Mouse (Mus musculus) left cerebral cortex, adult 18-20 months (tissue): ENCODE measurements around the gene Trim46. TPM values are rescaled to one million over a fixed set of nuclear protein-coding genes. Genes with fewer than 3 reads are reported as not detected.
A peak's percentile ranks its signal among the peaks of the same experiment; 100 is the strongest.

Source experiments
- DNase-seq, 2 experiments: peaks; one replicate each; pipeline ENCODE4 v3.0.0; 2021 to 2022; ENCODE audit warnings: low spot score in 2 of 2, mixed read lengths in 1 of 2
- total RNA-seq, 2 experiments: library from RNA; stranded (reverse); gene quantifications; 2 replicates each; pipeline ENCODE4 v1.2.3; 2021

Trim46 gene
- total RNA-seq, 2 experiments from 2014 or later = 76.1 to 77.1 TPM

- DNase-seq = peak; percentile 92 to 93
Measured at GRCm38 (mm10) chr3:89213803-89214530, 32.1 kb downstream of the Trim46 start.

- no peak for DNase-seq
Measured at GRCm38 (mm10) chr3:89210731-89211130, 35.4 kb downstream of the Trim46 start.

- no peak for DNase-seq
Measured at GRCm38 (mm10) chr3:89210162-89210561, 35.9 kb downstream of the Trim46 start.

- DNase-seq = no peak
Measured at GRCm38 (mm10) chr3:89209731-89210130, 36.4 kb downstream of the Trim46 start.

GRCm38 (mm10) chr3:89208736-89209135, 37.4 kb downstream of the Trim46 start:
- DNase-seq = no peak

GRCm38 (mm10) chr3:89208075-89208657, 37.9 kb downstream of the Trim46 start:
- DNase-seq = no peak

GRCm38 (mm10) chr3:89206695-89207094, 39.4 kb downstream of the Trim46 start:
- DNase-seq = no peak

GRCm38 (mm10) chr3:89206079-89206478, 40.0 kb downstream of the Trim46 start:
- no peak for DNase-seq

GRCm38 (mm10) chr3:89203142-89203514, 43.0 kb downstream of the Trim46 start:
- DNase-seq = no peak

GRCm38 (mm10) chr3:89202253-89203141, 43.6 kb downstream of the Trim46 start, which contains the start of gene Gba:
Gba (plus strand) TSS chr3:89202928.
- peak; percentile 87 to 88 for DNase-seq

GRCm38 (mm10) chr3:89199839-89200238, 46.3 kb downstream of the Trim46 start:
- DNase-seq = no peak

- peak; percentile 78 to 82 for DNase-seq
Measured at GRCm38 (mm10) chr3:89195979-89196877, 49.9 kb downstream of the Trim46 start.

- no peak for DNase-seq
Measured at GRCm38 (mm10) chr3:89193853-89194252, 52.3 kb downstream of the Trim46 start.

- DNase-seq = no peak
Measured at GRCm38 (mm10) chr3:89193351-89193750, 52.8 kb downstream of the Trim46 start.

- no peak for DNase-seq
Measured at GRCm38 (mm10) chr3:89190436-89190835, 55.7 kb downstream of the Trim46 start.

- peak in 1 of 2 experiments; percentile 36 for DNase-seq
Measured at GRCm38 (mm10) chr3:89188478-89188875, 57.6 kb downstream of the Trim46 start.

- no peak for DNase-seq
Measured at GRCm38 (mm10) chr3:89187690-89188477, 58.2 kb downstream of the Trim46 start.

- no peak for DNase-seq
Measured at GRCm38 (mm10) chr3:89187197-89187596, 58.9 kb downstream of the Trim46 start.
